Mouse (Mus musculus) cerebellum, adult 2 months (tissue): ENCODE data around the gene Ccdc6. TPM values are rescaled to one million over a fixed set of nuclear protein-coding genes. Genes with fewer than 3 reads are reported as not detected.

Experiments
- DNase-seq, 2 experiments: peaks; one replicate each; pipeline ENCODE4 v3.0.0; 2021
- H3K27ac ChIP-seq: fragments of 200-500 bp; 2 replicates; pipeline ENCODE4 v1.5.1; 2012; ENCODE audit warnings: low read length, control low read depth, inconsistent platforms; ENCODE audit not compliant: insufficient read depth
- H3K27me3 ChIP-seq: fragments of 200-500 bp; 2 replicates; pipeline ENCODE4 v1.6.1; 2012; ENCODE audit warnings: inconsistent platforms, mild to moderate bottlenecking, low read length, moderate library complexity; ENCODE audit not compliant: control insufficient read depth, insufficient read depth
- H3K4me1 ChIP-seq: fragments of 200-500 bp; 2 replicates; pipeline ENCODE4 v1.6.1; 2011; ENCODE audit warnings: low read length; ENCODE audit not compliant: control insufficient read depth, insufficient read depth
- H3K4me3 ChIP-seq: fragments of 200-500 bp; replicated peaks from 2 replicates; pipeline ENCODE3; 2011; ENCODE audit warnings: mild to moderate bottlenecking, low read depth, low read length, control low read depth; ENCODE audit not compliant: insufficient read depth
- CTCF ChIP-seq: fragments of 200-500 bp; IDR thresholded peaks from 2 replicates; pipeline ENCODE4 v1.5.1; 2011; ENCODE audit warnings: low read depth, mild to moderate bottlenecking, control low read depth, low read length, moderate library complexity, borderline replicate concordance; ENCODE audit not compliant: insufficient read depth
- POLR2A ChIP-seq: fragments of 200-500 bp; IDR thresholded peaks from 2 replicates; pipeline ENCODE4 v1.6.1; 2011; ENCODE audit warnings: low read length, control low read depth, borderline replicate concordance; ENCODE audit not compliant: insufficient read depth
- WGBS: fragments of 180-500 bp; shearing (Covaris S2); methylation state at CpG from one replicate; pipeline ENCODE4 v1.1.7; 2018; 5-methylcytosine and 5-hydroxymethylcytosine counted together
- polyA plus RNA-seq: library from polyadenylated mRNA; depleted of rRNA; stranded (reverse); fragments of >200 nt; gene quantifications from 2 replicates; pipeline ENCODE4 v1.2.3, GENCODE M21; 2012

Ccdc6 gene
- polyA plus RNA-seq, 1 experiment: 31.7 TPM

- H3K27me3 ChIP-seq: no peaks in the 10 kb centered on the region
- no peak overlapping the region for H3K4me3 ChIP-seq
- TF ChIP-seq POLR2A (no peak), CTCF (no peak)
- H3K27ac ChIP-seq: no peak overlapping the region
- no peak for DNase-seq
- 54% methylated on average over 6 of the region's 6 CpGs for WGBS
- H3K4me1 ChIP-seq: 0 out of 2 replicates have a peak, but pooled peaks cover 3% of the 10 kb centered on the region
These were observed 42.4 kb downstream of the Ccdc6 start for GRCm38 (mm10) chr10:70139368-70139767.

DNA sequence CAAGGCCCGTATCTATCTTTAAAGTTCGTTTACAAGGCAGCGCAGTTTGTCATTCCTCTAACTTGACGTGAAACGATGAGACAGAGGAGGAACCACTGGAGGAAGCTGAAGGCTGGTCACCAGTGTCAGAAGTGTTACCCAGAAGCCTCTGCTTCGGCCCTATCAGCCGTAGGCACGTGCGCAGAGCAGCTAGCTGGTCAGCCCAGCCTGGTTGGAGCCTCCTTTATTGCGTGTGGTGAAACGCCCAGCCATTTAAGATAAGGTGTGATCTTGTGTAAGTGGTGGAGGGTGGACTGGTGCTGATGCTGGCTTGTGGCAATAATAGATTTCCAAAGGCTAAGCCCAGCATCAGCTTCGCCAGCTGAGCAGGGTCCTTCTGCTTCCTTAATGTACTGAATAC lies 43.5 kb downstream of the Ccdc6 start:
- Histone ChIP-seq H3K4me3 (no peak overlapping the region), H3K4me1 (0 out of 2 replicates have a peak, but pooled peaks cover 3% of the 10 kb centered on the region), H3K27ac (no peak overlapping the region), H3K27me3 (no peaks in the 10 kb centered on the region)
- no peak for DNase-seq
- 87% methylated on average over 12 of the region's 12 CpGs for WGBS
- TF ChIP-seq POLR2A (no peak), CTCF (no peak)

DNA sequence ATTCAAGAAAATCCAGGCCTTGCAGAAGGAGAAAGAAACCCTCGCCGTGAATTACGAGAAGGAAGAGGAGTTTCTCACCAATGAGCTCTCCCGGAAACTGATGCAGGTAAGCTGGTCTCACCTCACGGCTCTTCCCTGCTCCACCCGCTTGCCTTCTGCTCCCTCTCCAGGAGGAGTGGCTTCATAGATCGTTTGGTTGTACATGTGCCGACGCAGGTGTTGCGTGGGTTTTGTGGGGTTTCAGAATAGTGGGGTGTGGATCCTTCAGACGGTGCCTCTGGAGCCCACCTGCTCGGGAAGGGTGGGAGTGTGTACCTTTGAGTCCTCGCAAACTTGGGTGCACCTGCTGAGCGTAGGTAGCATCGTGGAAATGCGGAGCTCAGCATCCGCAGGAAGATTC lies 45.7 kb downstream of the Ccdc6 start:
- no peaks in the 10 kb centered on the region for H3K27me3 ChIP-seq
- DNase-seq: no peak
- TF ChIP-seq POLR2A (no peak), CTCF (no peak)
- 0 out of 2 replicates have a peak, but pooled peaks cover 6% of the 10 kb centered on the region for H3K4me1 ChIP-seq
- H3K4me3 ChIP-seq: no peak overlapping the region
- 94% methylated on average over 17 of the region's 17 CpGs for WGBS
- H3K27ac ChIP-seq: no peak overlapping the region

DNA sequence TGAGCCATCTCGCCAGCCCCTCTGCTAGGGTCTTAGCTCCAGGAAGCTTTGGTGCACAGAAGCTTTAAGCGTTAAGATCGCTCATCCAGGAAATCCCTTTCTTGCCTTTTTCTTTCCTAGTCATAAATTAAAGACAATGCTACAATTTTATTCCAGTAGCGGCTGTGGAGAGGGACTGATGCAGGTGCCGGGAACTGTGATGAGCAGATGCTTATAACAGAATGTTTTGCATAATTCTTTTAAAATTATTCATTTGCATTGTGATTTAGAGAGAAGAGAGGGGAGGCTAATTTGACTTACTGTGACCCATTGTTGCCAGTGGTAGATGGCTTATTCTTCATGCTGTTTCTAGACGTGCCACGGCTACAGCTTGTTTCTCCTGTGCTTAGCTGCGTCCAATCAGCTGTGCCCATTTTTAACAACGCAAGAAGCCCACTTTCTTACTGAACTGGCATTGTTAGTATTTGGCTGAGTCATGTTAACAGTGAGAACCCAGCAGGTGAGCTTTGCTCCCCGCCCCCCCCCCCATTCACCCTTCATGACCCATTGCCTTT lies 47.2 kb downstream of the Ccdc6 start:
- WGBS: 68% methylated on average over 10 of the region's 10 CpGs
- H3K27me3 ChIP-seq: no peaks in the 10 kb centered on the region
- H3K4me3 ChIP-seq: no peak overlapping the region
- H3K4me1 ChIP-seq: peaks cover 8% of the 10 kb centered on the region
- H3K27ac ChIP-seq: no peak overlapping the region
- DNase-seq: no peak
- TF ChIP-seq CTCF (no peak), POLR2A (no peak)

DNA sequence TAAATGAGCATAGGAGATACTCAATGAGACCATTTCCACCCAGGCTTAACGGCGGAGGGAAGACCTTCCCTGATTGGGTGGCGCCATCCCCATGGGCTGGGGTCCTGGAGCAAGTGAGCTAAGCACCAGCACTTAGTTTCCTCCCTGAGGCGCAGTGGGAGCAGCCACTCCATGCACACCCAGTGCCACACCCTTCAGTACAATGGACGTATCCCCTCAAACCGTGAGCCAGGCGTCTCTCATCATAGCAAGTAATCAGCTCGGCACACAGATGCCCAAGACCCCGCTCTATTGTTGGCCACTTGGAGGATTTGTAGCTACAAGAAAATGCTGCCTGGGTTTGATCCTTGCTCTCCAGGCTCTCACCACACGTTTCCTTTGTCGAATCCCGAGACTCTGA lies 49.0 kb downstream of the Ccdc6 start:
- Histone ChIP-seq H3K4me3 (no peak overlapping the region), H3K27me3 (no peaks in the 10 kb centered on the region), H3K4me1 (peaks cover 14% of the 10 kb centered on the region), H3K27ac (no peak overlapping the region)
- WGBS: 94% methylated on average over 12 of the region's 12 CpGs
- DNase-seq: no peak
- TF ChIP-seq POLR2A (no peak), CTCF (no peak)

DNA sequence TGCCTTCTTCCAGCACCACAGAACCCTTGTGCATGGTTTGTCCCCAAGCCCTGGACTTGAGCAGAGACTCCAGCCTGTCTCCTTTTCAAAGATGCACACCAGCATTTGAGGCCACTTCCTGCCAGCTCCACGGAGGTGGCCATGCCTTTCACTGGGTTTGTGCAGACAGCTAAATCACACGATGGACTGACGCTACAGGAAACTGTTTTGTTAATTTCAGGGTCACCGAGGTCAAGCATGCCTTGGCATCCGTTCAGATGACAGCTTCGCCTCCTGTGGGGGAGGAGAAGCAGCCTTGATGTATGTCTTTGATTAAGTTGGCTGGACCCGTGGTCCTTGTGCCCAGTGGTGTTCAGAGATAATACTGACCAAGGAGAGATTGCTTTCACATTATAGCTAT lies 52.2 kb downstream of the Ccdc6 start:
- H3K27ac ChIP-seq: no peak overlapping the region
- no peak overlapping the region for H3K4me3 ChIP-seq
- 20% methylated on average over 7 of the region's 7 CpGs for WGBS
- peaks cover 22% of the 10 kb centered on the region for H3K4me1 ChIP-seq
- DNase-seq: no peak
- no peak for TF ChIP-seq POLR2A
- TF ChIP-seq CTCF: no peak
- no peaks in the 10 kb centered on the region for H3K27me3 ChIP-seq

GRCm38 (mm10) chr10:70150301-70150700 lies 53.4 kb downstream of the Ccdc6 start:
- no peak for DNase-seq
- peaks cover 22% of the 10 kb centered on the region for H3K4me1 ChIP-seq
- TF ChIP-seq POLR2A (no peak), CTCF (no peak)
- H3K4me3 ChIP-seq: no peak overlapping the region
- 17% methylated on average over 4 of the region's 4 CpGs for WGBS
- H3K27ac ChIP-seq: no peak overlapping the region
- no peaks in the 10 kb centered on the region for H3K27me3 ChIP-seq

GRCm38 (mm10) chr10:70151171-70151570 lies 54.2 kb downstream of the Ccdc6 start:
- 89% methylated on average over 10 of the region's 10 CpGs for WGBS
- Histone ChIP-seq H3K4me1 (peaks cover 18% of the 10 kb centered on the region), H3K27me3 (no peaks in the 10 kb centered on the region), H3K27ac (no peak overlapping the region), H3K4me3 (no peak overlapping the region)
- DNase-seq: no peak
- no peak for TF ChIP-seq POLR2A
- no peak for TF ChIP-seq CTCF
